Mouse (Mus musculus) limb, embryonic 13.5 days (tissue): ENCODE data around the gene Stat2. TPM values are rescaled to one million over a fixed set of nuclear protein-coding genes. Genes with fewer than 3 reads are reported as not detected.
A peak's percentile ranks its signal among the peaks of the same experiment; 100 is the strongest.

Experiments
- ATAC-seq: fragments of 200-750 bp; cut with Nextera tagmentation; 2 replicates; pipeline ENCODE4 v1.8.0; 2017; ENCODE audit warnings: low read depth, moderate number of reproducible peaks, moderate TSS enrichment; ENCODE audit not compliant: low FRiP score
- H3K27ac ChIP-seq: fragments of 300-500 bp; sonication (generic); 2 replicates; pipeline ENCODE4 v1.5.1; 2015; ENCODE audit warnings: inconsistent platforms, mild to moderate bottlenecking, moderate library complexity
- H3K27me3 ChIP-seq: fragments of 300-500 bp; sonication (generic); 2 replicates; pipeline ENCODE4 v1.6.1; 2015; ENCODE audit warnings: mild to moderate bottlenecking, inconsistent platforms
- H3K36me3 ChIP-seq: fragments of 300-500 bp; sonication (generic); 2 replicates; pipeline ENCODE4 v1.6.1; 2015; ENCODE audit warnings: inconsistent platforms, mild to moderate bottlenecking, moderate library complexity
- H3K4me1 ChIP-seq: fragments of 300-500 bp; sonication (generic); 2 replicates; pipeline ENCODE4 v1.6.1; 2015; ENCODE audit warnings: inconsistent platforms
- H3K4me2 ChIP-seq: fragments of 300-500 bp; sonication (generic); replicated peaks from 2 replicates; pipeline ENCODE4 v1.6.1; 2015; ENCODE audit warnings: inconsistent platforms, mild to moderate bottlenecking, moderate library complexity
- H3K4me3 ChIP-seq: fragments of 300-500 bp; sonication (generic); 2 replicates; pipeline ENCODE4 v1.5.1; 2015; ENCODE audit warnings: moderate library complexity, mild to moderate bottlenecking, inconsistent platforms
- H3K9ac ChIP-seq: fragments of 300-500 bp; sonication (generic); 2 replicates; pipeline ENCODE4 v1.6.1; 2015; ENCODE audit warnings: mild to moderate bottlenecking, inconsistent platforms
- H3K9me3 ChIP-seq: fragments of 300-500 bp; sonication (generic); 2 replicates; pipeline ENCODE4 v1.6.1; 2016; ENCODE audit warnings: inconsistent platforms
- WGBS: fragments of 180-500 bp; shearing (Covaris S2); methylation state at CpG from one replicate; pipeline ENCODE4 v1.1.7; 2015; 5-methylcytosine and 5-hydroxymethylcytosine counted together
- polyA plus RNA-seq: library from polyadenylated mRNA; unstranded; fragments of >200 nt; fragmentation: Nextera tagmentation; extraction: Ambion mirVana; gene quantifications from 2 replicates; pipeline ENCODE4 v1.2.1, GENCODE M21; 2015

Gene Stat2
- polyA plus RNA-seq, 1 experiment from 2014 or later: 16.6 TPM

DNA sequence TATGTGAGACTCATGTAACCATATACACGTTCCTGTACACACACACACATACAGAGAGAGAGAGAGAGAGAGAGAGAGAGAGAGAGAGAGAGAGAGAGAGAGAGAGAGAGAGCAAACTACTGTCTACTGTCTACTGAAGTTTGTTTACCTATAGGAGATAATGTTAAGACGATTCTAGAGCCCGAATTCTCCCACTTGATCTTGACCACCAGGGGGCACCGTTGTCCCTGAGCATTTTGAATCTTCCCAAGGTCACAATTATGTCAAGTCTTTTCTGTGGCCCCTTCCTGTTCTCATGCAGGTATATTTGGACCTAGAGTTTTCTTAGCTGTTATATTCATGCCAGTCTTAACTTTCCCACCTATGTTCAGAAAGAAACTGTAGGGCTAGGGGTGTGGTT, 65.2 kb downstream of the Stat2 start:
- Histone ChIP-seq H3K4me1 (peaks cover 16% of the 10 kb centered on the region), H3K27me3 (no peaks in the 10 kb centered on the region), H3K27ac (no peak overlapping the region), H3K4me3 (no peak overlapping the region), H3K9me3 (no peaks in the 10 kb centered on the region), H3K4me2 (no peak overlapping the region), H3K9ac (no peak overlapping the region), H3K36me3 (0 out of 2 replicates have a peak, but pooled peaks cover 6% of the 10 kb centered on the region)
- no peak for ATAC-seq
- 0% methylated on average over 4 of the region's 4 CpGs for WGBS

DNA sequence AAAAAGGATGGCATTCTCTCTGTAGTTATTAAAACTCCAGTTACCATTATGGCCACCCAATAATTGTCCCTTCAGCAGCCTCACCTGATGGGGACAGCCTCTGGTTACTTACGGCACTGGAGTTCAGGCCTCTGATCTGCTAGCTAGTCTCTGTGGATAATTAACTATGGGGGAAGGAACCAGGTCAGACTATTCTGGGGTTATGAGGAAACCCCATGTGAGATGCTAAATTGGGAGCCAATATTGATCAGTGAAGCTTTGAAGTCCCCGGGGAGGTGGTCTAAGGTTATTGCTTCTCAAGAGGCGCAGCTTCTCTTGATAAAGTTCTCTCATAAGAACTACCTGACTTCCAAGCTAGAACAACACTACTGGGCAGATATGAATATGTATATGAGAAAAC, 65.8 kb downstream of the Stat2 start:
- WGBS: 91% methylated on average over 3 of the region's 3 CpGs
- Histone ChIP-seq H3K4me2 (no peak overlapping the region), H3K27ac (no peak overlapping the region), H3K4me3 (no peak overlapping the region), H3K9me3 (no peaks in the 10 kb centered on the region), H3K27me3 (no peaks in the 10 kb centered on the region), H3K9ac (no peak overlapping the region), H3K4me1 (peaks cover 16% of the 10 kb centered on the region), H3K36me3 (0 out of 2 replicates have a peak, but pooled peaks cover 6% of the 10 kb centered on the region)
- ATAC-seq: no peak

DNA sequence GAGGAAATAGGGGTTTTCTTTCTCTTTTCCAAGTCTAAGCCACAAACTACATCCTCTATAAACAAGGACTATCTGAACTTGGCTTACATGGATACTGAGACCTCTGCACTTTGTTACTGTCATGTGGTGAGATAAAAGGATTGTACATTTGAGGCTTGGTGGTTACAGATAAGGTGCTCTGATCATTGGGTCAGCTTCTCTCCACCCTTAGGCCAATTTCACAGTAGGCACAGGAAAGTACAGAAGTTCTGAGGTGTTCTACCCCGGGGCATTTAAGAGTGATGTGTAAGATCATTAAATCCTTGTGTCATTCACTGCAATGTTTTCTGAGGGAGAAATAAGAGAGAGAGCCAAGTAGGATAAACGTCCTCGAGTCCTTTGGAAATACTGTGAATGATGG, 66.2 kb downstream of the Stat2 start:
- H3K9ac ChIP-seq: peak overlapping the region; percentile 65
- H3K4me2 ChIP-seq: peak overlapping the region; percentile 67
- peak overlapping the region; percentile 85; the same call in 1 of the 2 replicates for H3K27ac ChIP-seq
- H3K4me3 ChIP-seq: peak overlapping the region; percentile 84
- no peaks in the 10 kb centered on the region for H3K9me3 ChIP-seq
- H3K36me3 ChIP-seq: 0 out of 2 replicates have a peak, but pooled peaks cover 6% of the 10 kb centered on the region
- ATAC-seq: no peak
- H3K4me1 ChIP-seq: peaks cover 16% of the 10 kb centered on the region
- H3K27me3 ChIP-seq: no peaks in the 10 kb centered on the region
- 86% methylated on average over 3 of the region's 3 CpGs for WGBS

DNA sequence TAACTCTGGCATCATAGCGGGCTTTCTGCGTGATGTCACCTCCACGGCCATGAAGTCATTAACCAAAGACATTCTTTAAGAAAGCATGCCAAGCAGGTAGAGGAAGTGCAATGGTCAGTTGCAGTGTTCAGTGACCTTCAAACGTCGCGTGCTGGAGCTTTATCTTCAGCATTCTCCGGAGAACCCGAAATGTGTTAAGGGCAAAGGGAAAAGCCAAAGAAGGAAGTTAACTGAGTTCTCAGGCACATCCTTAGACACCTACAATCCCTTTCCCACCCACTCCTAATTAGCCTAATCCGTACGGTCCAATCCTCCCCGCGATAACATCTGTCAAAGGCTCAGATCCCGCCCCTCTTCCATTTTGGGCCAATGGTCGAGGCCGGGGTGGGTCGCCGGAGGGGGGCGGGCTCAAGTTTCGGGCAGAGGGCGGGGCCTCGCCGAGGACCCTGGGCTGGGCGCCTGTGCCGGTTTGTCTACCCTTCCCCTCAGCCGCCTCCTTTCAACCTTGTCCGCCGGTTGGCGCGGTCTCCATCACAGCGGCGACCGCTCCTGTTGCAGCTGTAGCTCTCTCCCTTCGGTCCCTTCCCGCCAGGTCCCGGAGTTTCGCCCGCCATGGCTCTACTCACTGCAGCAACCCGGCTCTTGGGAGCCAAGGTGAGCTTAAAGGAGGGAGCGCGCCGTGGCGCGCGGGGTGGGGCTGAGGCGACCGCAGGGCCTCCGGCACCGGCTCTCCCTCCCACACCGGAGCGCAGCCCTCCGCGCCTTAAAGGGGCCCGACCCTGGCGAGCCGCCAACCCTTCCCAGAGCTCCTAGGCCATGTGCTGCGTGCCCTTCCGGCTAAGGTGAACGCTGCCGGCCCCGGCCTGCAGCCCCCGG, 67.2 kb downstream of the Stat2 start, which contains the start of gene Cs:
Cs (plus strand) TSS at position 429 of the 876 bp plus-strand sequence.
- peak within 1 kb of the TSS; percentile 91 for H3K9ac ChIP-seq
- H3K4me3 ChIP-seq: peak within 1 kb of the TSS; percentile 84
- peak within 1 kb of the TSS; percentile 83 for H3K4me2 ChIP-seq
- no peaks in the 10 kb centered on the region for H3K9me3 ChIP-seq
- H3K36me3 ChIP-seq: 0 out of 2 replicates have a peak, but pooled peaks cover 6% of the 10 kb centered on the region
- H3K27ac ChIP-seq: peak within 1 kb of the TSS; percentile 85
- H3K4me1 ChIP-seq: peaks cover 16% of the 10 kb centered on the region
- peak; percentile 98 for ATAC-seq
- 1% methylated on average over 61 of the region's 61 CpGs for WGBS
- H3K27me3 ChIP-seq: no peaks in the 10 kb centered on the region

- Histone ChIP-seq H3K9me3 (no peaks in the 10 kb centered on the region), H3K4me1 (peaks cover 16% of the 10 kb centered on the region), H3K27ac (peak overlapping the region; percentile 85; the same call in 1 of the 2 replicates), H3K36me3 (0 out of 2 replicates have a peak, but pooled peaks cover 6% of the 10 kb centered on the region), H3K27me3 (no peaks in the 10 kb centered on the region), H3K4me2 (peak overlapping the region; percentile 83), H3K4me3 (peak overlapping the region; percentile 84), H3K9ac (peak overlapping the region; percentile 91)
- ATAC-seq: no peak
- WGBS: 17% methylated on average over 5 of the region's 5 CpGs
Observed at GRCm38 (mm10) chr10:128338415-128338814, 68.1 kb downstream of the Stat2 start.

GRCm38 (mm10) chr10:128338948-128339347, 68.6 kb downstream of the Stat2 start:
- Histone ChIP-seq H3K27ac (no peak overlapping the region), H3K9ac (peak overlapping the region; percentile 91), H3K27me3 (no peaks in the 10 kb centered on the region), H3K4me2 (peak overlapping the region; percentile 83), H3K36me3 (0 out of 2 replicates have a peak, but pooled peaks cover 6% of the 10 kb centered on the region), H3K4me3 (peak overlapping the region; percentile 84), H3K4me1 (peaks cover 16% of the 10 kb centered on the region), H3K9me3 (no peaks in the 10 kb centered on the region)
- no peak for ATAC-seq
- WGBS: 71% methylated on average over 2 of the region's 2 CpGs

DNA sequence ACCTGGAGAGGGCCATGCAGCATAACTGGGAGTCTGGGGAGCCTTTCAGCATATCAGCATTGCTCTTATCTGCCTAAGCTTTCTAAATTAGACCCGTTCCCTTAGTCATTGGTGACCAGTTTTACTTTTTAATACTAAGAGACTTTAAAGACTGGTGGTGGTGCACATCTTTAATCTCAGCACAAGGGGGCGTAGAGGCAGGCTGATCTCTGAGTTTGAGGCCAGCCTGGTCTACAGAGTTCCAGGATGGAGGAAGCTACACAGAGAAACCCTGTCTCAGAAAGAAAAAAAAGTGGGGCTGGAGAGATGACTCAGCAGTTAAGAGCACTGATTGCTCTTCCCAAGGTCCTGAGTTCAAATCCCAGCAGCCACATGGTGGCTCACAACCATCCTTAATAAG, 69.9 kb downstream of the Stat2 start:
- no peaks in the 10 kb centered on the region for H3K27me3 ChIP-seq
- no peak overlapping the region for H3K9ac ChIP-seq
- H3K4me2 ChIP-seq: no peak overlapping the region
- H3K9me3 ChIP-seq: no peaks in the 10 kb centered on the region
- 89% methylated on average over 2 of the region's 2 CpGs for WGBS
- no peak for ATAC-seq
- H3K4me1 ChIP-seq: peaks cover 24% of the 10 kb centered on the region
- no peak overlapping the region for H3K27ac ChIP-seq
- 0 out of 2 replicates have a peak, but pooled peaks cover 6% of the 10 kb centered on the region for H3K36me3 ChIP-seq
- H3K4me3 ChIP-seq: no peak overlapping the region

Other genes starting within 250 kb of the Stat2 start
- 797 and 826 TPM in 2 replicates for gene Naca, start 235.0 kb upstream of the Stat2 start, polyA plus RNA-seq
- 564 and 574 TPM in 2 replicates for gene Ptges3, start 211.6 kb upstream of the Stat2 start, polyA plus RNA-seq
- 1,947 and 1,954 TPM in 2 replicates for gene Atp5b, start 187.3 kb upstream of the Stat2 start, polyA plus RNA-seq
- 9.0 and 10.5 TPM in 2 replicates for gene Baz2a, start 179.0 kb upstream of the Stat2 start, polyA plus RNA-seq
- 39.0 and 40.6 TPM in 2 replicates for gene Rbms2, start 90.3 kb upstream of the Stat2 start, polyA plus RNA-seq
- gene Gls2, start 76.1 kb upstream of the Stat2 start, polyA plus RNA-seq: 1.8 and 2.5 TPM in 2 replicates
- 34.5 and 35.2 TPM in 2 replicates for gene Spryd4, start 58.8 kb upstream of the Stat2 start, polyA plus RNA-seq
- gene Mip, start 44.7 kb upstream of the Stat2 start, polyA plus RNA-seq: 0.45 and 0.57 TPM in 2 replicates
- 75.7 and 76.4 TPM in 2 replicates for gene Timeless, start 38.5 kb upstream of the Stat2 start, polyA plus RNA-seq
- 0.27 and 0.63 TPM in 2 replicates for gene Apon, start 16.5 kb upstream of the Stat2 start, polyA plus RNA-seq
- not detected in 2 replicates for gene Apof, start 1.9 kb upstream of the Stat2 start, polyA plus RNA-seq
- 0.18 TPM in 1 of 2 replicates, not detected in the other for gene Il23a, start 28.2 kb downstream of the Stat2 start, polyA plus RNA-seq
- gene Pan2, start 32.8 kb downstream of the Stat2 start, polyA plus RNA-seq: 33.6 and 35.2 TPM in 2 replicates
- gene Cnpy2, start 51.9 kb downstream of the Stat2 start, polyA plus RNA-seq: 390 and 394 TPM in 2 replicates
- gene Cs, start 67.2 kb downstream of the Stat2 start, polyA plus RNA-seq: 167 and 176 TPM in 2 replicates
- 14.8 and 15.3 TPM in 2 replicates for gene Coq10a, start 98.4 kb downstream of the Stat2 start, polyA plus RNA-seq
- 11.7 and 12.9 TPM in 2 replicates for gene Ankrd52, start 106.6 kb downstream of the Stat2 start, polyA plus RNA-seq
- gene Slc39a5, start 130.7 kb downstream of the Stat2 start, polyA plus RNA-seq: 0.28 and 0.38 TPM in 2 replicates
- 60.6 and 61.4 TPM in 2 replicates for gene Nabp2, start 140.9 kb downstream of the Stat2 start, polyA plus RNA-seq
- 42.3 and 43.3 TPM in 2 replicates for gene Rnf41, start 141.1 kb downstream of the Stat2 start, polyA plus RNA-seq
- gene Smarcc2, start 188.7 kb downstream of the Stat2 start, polyA plus RNA-seq: 96.6 and 110 TPM in 2 replicates
- 1,077 and 1,101 TPM in 2 replicates for gene Myl6, start 223.6 kb downstream of the Stat2 start, polyA plus RNA-seq
- 4.7 and 5.0 TPM in 2 replicates for gene Myl6b, start 228.1 kb downstream of the Stat2 start, polyA plus RNA-seq